Mouse (Mus musculus): ENCODE results near the gene Cartpt.
"Not testable (repeated sequence)": the region's sequence is repeated elsewhere in the genome, so short reads cannot be mapped to it uniquely, and the experiment has no call there.

Cartpt gene

GRCm38 (mm10) chr13:99900965-99901364 lies at the start of gene Cartpt:
TSS of gene Cartpt (minus strand) at chr13:99901091.
- DNase-seq = no peak

- peak in 1 of 2 experiments; percentile 23 for DNase-seq
Measured at GRCm38 (mm10) chr13:99947417-99947816, 46.5 kb upstream of the Cartpt start.

- DNase-seq = no peak
Measured at GRCm38 (mm10) chr13:99943525-99943924, 42.6 kb upstream of the Cartpt start.

- DNase-seq = no peak
Measured at GRCm38 (mm10) chr13:99940601-99941000, 39.7 kb upstream of the Cartpt start.

GRCm38 (mm10) chr13:99939320-99939671 lies 38.4 kb upstream of the Cartpt start:
- no peak for DNase-seq

- DNase-seq = no peak
Measured at GRCm38 (mm10) chr13:99938606-99939319, 37.9 kb upstream of the Cartpt start.

- no peak for DNase-seq
Measured at GRCm38 (mm10) chr13:99937741-99938140, 36.9 kb upstream of the Cartpt start.

GRCm38 (mm10) chr13:99932406-99932805 lies 31.5 kb upstream of the Cartpt start:
- DNase-seq = no peak

GRCm38 (mm10) chr13:99931502-99931901 lies 30.6 kb upstream of the Cartpt start:
- no peak for DNase-seq

- DNase-seq = no peak
Measured at GRCm38 (mm10) chr13:99926249-99926648, 25.4 kb upstream of the Cartpt start.

GRCm38 (mm10) chr13:99915632-99916031 lies 14.7 kb upstream of the Cartpt start:
- no peak for DNase-seq

- no peak for DNase-seq
Measured at GRCm38 (mm10) chr13:99900557-99900892, 366 bp downstream of the Cartpt start.

GRCm38 (mm10) chr13:99899670-99900556 lies 978 bp downstream of the Cartpt start:
- DNase-seq = peak in 1 of 2 experiments; percentile 4

GRCm38 (mm10) chr13:99898816-99899215 lies 2.1 kb downstream of the Cartpt start:
- DNase-seq = no peak

- DNase-seq = no peak
Measured at GRCm38 (mm10) chr13:99885636-99886035, 15.3 kb downstream of the Cartpt start.

GRCm38 (mm10) chr13:99881774-99882173 lies 19.1 kb downstream of the Cartpt start:
- DNase-seq = not testable (repeated sequence)

GRCm38 (mm10) chr13:99879696-99880095 lies 21.2 kb downstream of the Cartpt start:
- DNase-seq = no peak

- DNase-seq = no peak
Measured at GRCm38 (mm10) chr13:99872059-99872458, 28.8 kb downstream of the Cartpt start.

- DNase-seq = no peak
Measured at GRCm38 (mm10) chr13:99868438-99868837, 32.5 kb downstream of the Cartpt start.

- DNase-seq = no peak
Measured at GRCm38 (mm10) chr13:99864331-99864730, 36.6 kb downstream of the Cartpt start.

- DNase-seq = no peak
Measured at GRCm38 (mm10) chr13:99860670-99861069, 40.2 kb downstream of the Cartpt start.

- peak; percentile 16 to 49 for DNase-seq
Measured at GRCm38 (mm10) chr13:99859082-99859481, 41.8 kb downstream of the Cartpt start.

GRCm38 (mm10) chr13:99857879-99858278 lies 43.0 kb downstream of the Cartpt start:
- no peak for DNase-seq

GRCm38 (mm10) chr13:99857336-99857735 lies 43.6 kb downstream of the Cartpt start:
- no peak for DNase-seq

Data from cerebellum, adult 18-20 months (tissue).